Mouse (Mus musculus) liver (tissue): ENCODE data around the gene Cdh13.

Experiments used
- DNase-seq: peaks from one replicate; pipeline ENCODE4 v3.0.0-alpha.2; 2020; ENCODE audit warnings: mixed read lengths

Gene Cdh13

GRCm38 (mm10) chr8:118283600-118284111 lies at the start of gene Cdh13:
Gene Cdh13, plus strand, starts transcription at chr8:118283733.
- peak; percentile 11 for DNase-seq

- DNase-seq = no peak
These were observed 47.9 kb upstream of the Cdh13 start for GRCm38 (mm10) chr8:118235626-118236025.

GRCm38 (mm10) chr8:118237150-118237620 lies 46.3 kb upstream of the Cdh13 start:
- DNase-seq = no peak

GRCm38 (mm10) chr8:118238156-118238555 lies 45.4 kb upstream of the Cdh13 start:
- no peak for DNase-seq

GRCm38 (mm10) chr8:118239186-118239585 lies 44.3 kb upstream of the Cdh13 start:
- no peak for DNase-seq

- no peak for DNase-seq
These were observed 34.2 kb upstream of the Cdh13 start for GRCm38 (mm10) chr8:118249319-118249718.

- no peak for DNase-seq
These were observed 33.6 kb upstream of the Cdh13 start for GRCm38 (mm10) chr8:118249923-118250322.

GRCm38 (mm10) chr8:118263117-118263516 lies 20.4 kb upstream of the Cdh13 start:
- no peak for DNase-seq

- DNase-seq = peak; percentile 39
These were observed 12.7 kb upstream of the Cdh13 start for GRCm38 (mm10) chr8:118270751-118271402.

GRCm38 (mm10) chr8:118272493-118272892 lies 11.0 kb upstream of the Cdh13 start:
- no peak for DNase-seq

GRCm38 (mm10) chr8:118274243-118274642 lies 9.3 kb upstream of the Cdh13 start:
- no peak for DNase-seq

GRCm38 (mm10) chr8:118274688-118275087 lies 8.8 kb upstream of the Cdh13 start:
- DNase-seq = peak; percentile 62

- peak; percentile 25 for DNase-seq
These were observed 838 bp downstream of the Cdh13 start for GRCm38 (mm10) chr8:118284112-118285029.

GRCm38 (mm10) chr8:118285596-118286281 lies 2.2 kb downstream of the Cdh13 start:
- DNase-seq = no peak

- DNase-seq = no peak
These were observed 3.0 kb downstream of the Cdh13 start for GRCm38 (mm10) chr8:118286282-118287180.

- no peak for DNase-seq
These were observed 4.0 kb downstream of the Cdh13 start for GRCm38 (mm10) chr8:118287496-118287895.

- no peak for DNase-seq
These were observed 4.9 kb downstream of the Cdh13 start for GRCm38 (mm10) chr8:118288259-118288952.

GRCm38 (mm10) chr8:118289091-118289490 lies 5.6 kb downstream of the Cdh13 start:
- no peak for DNase-seq

- no peak for DNase-seq
These were observed 6.0 kb downstream of the Cdh13 start for GRCm38 (mm10) chr8:118289525-118289924.

- DNase-seq = no peak
These were observed 6.7 kb downstream of the Cdh13 start for GRCm38 (mm10) chr8:118290266-118290665.

GRCm38 (mm10) chr8:118296477-118296876 lies 12.9 kb downstream of the Cdh13 start:
- DNase-seq = no peak
